Mouse (Mus musculus) E14TG2a.4 (cell line): Measurements from ENCODE around the gene Gm17087.
A peak's percentile ranks its signal among the peaks of the same experiment; 100 is the strongest.

Experiments used
- H3K27me3 ChIP-seq: 2 replicates; pipeline ENCODE4 v1.6.1; 2014; ENCODE audit warnings: low read length, control low read depth; ENCODE audit not compliant: insufficient read depth
- H3K36me3 ChIP-seq: 2 replicates; pipeline ENCODE4 v1.6.1; 2014; ENCODE audit warnings: low read length, control low read depth; ENCODE audit not compliant: insufficient read depth
- H3K4me1 ChIP-seq: replicated peaks from 2 replicates; pipeline ENCODE4 v1.6.1; 2014; ENCODE audit warnings: low read depth, low read length, control low read depth
- H3K4me3 ChIP-seq: replicated peaks from 2 replicates; pipeline ENCODE4 v1.5.1; 2014; ENCODE audit warnings: mild to moderate bottlenecking, low read length
- H3K9me3 ChIP-seq: 2 replicates; pipeline ENCODE4 v1.6.1; 2014; ENCODE audit warnings: low read length, control low read depth
- CTCF ChIP-seq: conservative IDR thresholded peaks from 2 replicates; pipeline ENCODE4 v1.5.1; 2014; ENCODE audit warnings: low read length
- NANOG ChIP-seq: IDR thresholded peaks from 2 replicates; pipeline ENCODE4 v1.6.1; 2014; ENCODE audit warnings: borderline replicate concordance, low read length, mixed read lengths
- POU5F1 ChIP-seq: IDR thresholded peaks from 2 replicates; pipeline ENCODE4 v1.6.1; 2014; ENCODE audit warnings: low read length, borderline replicate concordance

Gm17087 gene

GRCm38 (mm10) chr17:8533828-8534227, 32.9 kb downstream of the Gm17087 start:
- H3K9me3 ChIP-seq: peaks cover 9% of the 10 kb centered on the region
- TF ChIP-seq CTCF: peak; percentile 93
- no peak for TF ChIP-seq POU5F1
- no peak for TF ChIP-seq NANOG

GRCm38 (mm10) chr17:8532609-8533008, 34.1 kb downstream of the Gm17087 start:
- Histone ChIP-seq H3K4me3 (no peak overlapping the region), H3K36me3 (no peaks in the 10 kb centered on the region), H3K4me1 (no peaks in the 10 kb centered on the region), H3K9me3 (peaks cover 9% of the 10 kb centered on the region), H3K27me3 (peaks cover 11% of the 10 kb centered on the region)
- TF ChIP-seq POU5F1 (no peak), CTCF (no peak), NANOG (no peak)

More at GRCm38 (mm10) chr17:8533828-8534227, 32.9 kb downstream of the Gm17087 start:
- no peaks in the 10 kb centered on the region for H3K4me1 ChIP-seq
- no peaks in the 10 kb centered on the region for H3K36me3 ChIP-seq
- H3K27me3 ChIP-seq: peaks cover 2% of the 10 kb centered on the region; the same call in 1 of the 2 replicates
- H3K4me3 ChIP-seq: no peak overlapping the region

DNA sequence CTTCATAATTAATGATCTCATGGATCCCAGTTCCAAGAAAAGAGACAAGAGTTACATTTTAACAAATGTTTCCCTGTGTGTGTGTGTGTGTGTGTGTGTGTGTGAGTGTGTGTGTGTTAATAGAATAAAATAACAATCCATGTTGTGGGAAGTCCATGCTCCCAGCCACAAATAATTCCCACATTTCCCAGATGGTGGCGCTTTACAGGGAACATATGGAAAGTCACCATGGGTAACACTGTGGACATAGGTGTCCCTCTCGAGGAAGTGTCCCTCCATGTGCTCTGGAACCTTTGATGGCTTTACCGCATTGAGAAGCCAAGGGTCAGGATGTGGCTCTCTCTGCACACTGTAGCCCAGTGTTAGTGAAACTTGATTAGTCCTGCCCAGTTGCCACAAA, 38.1 kb downstream of the Gm17087 start:
- Histone ChIP-seq H3K9me3 (peaks cover 9% of the 10 kb centered on the region), H3K4me1 (peaks cover 31% of the 10 kb centered on the region), H3K27me3 (peaks cover 51% of the 10 kb centered on the region), H3K36me3 (no peaks in the 10 kb centered on the region), H3K4me3 (no peak overlapping the region)
- no peak for TF ChIP-seq CTCF
- no peak for TF ChIP-seq NANOG
- no peak for TF ChIP-seq POU5F1

GRCm38 (mm10) chr17:8526815-8527261, 39.9 kb downstream of the Gm17087 start:
- Histone ChIP-seq H3K9me3 (peaks cover 9% of the 10 kb centered on the region), H3K4me1 (peaks cover 31% of the 10 kb centered on the region), H3K36me3 (no peaks in the 10 kb centered on the region), H3K27me3 (peaks cover 69% of the 10 kb centered on the region), H3K4me3 (no peak overlapping the region)
- TF ChIP-seq NANOG (no peak), CTCF (no peak)

- H3K36me3 ChIP-seq: no peaks in the 10 kb centered on the region
- H3K4me3 ChIP-seq: peak overlapping the region; percentile 67
- H3K9me3 ChIP-seq: peaks cover 9% of the 10 kb centered on the region
- peaks cover 31% of the 10 kb centered on the region for H3K4me1 ChIP-seq
- H3K27me3 ChIP-seq: peaks cover 70% of the 10 kb centered on the region
- TF ChIP-seq NANOG (no peak), CTCF (no peak), POU5F1 (no peak)
These were observed 40.6 kb downstream of the Gm17087 start for GRCm38 (mm10) chr17:8525971-8526740.

GRCm38 (mm10) chr17:8525225-8525721, 41.5 kb downstream of the Gm17087 start, which contains the start of gene Pde10a:
TSS of gene Pde10a (plus strand) at chr17:8525372.
- peaks cover 2% of the 10 kb centered on the region for H3K9me3 ChIP-seq
- no peaks in the 10 kb centered on the region for H3K36me3 ChIP-seq
- H3K4me3 ChIP-seq: peak within 1 kb of the TSS; percentile 67
- TF ChIP-seq NANOG: no peak
- TF ChIP-seq POU5F1: no peak
- no peak for TF ChIP-seq CTCF
- peaks cover 31% of the 10 kb centered on the region for H3K4me1 ChIP-seq
- H3K27me3 ChIP-seq: peaks cover 79% of the 10 kb centered on the region

- H3K9me3 ChIP-seq: no peaks in the 10 kb centered on the region
- H3K36me3 ChIP-seq: no peaks in the 10 kb centered on the region
- peak overlapping the region; percentile 67 for H3K4me3 ChIP-seq
- H3K4me1 ChIP-seq: peaks cover 31% of the 10 kb centered on the region
- TF ChIP-seq CTCF: no peak; the same call in 1 of the 2 replicates
- TF ChIP-seq POU5F1: no peak
- no peak for TF ChIP-seq NANOG
- H3K27me3 ChIP-seq: peaks cover 79% of the 10 kb centered on the region
These were observed 42.2 kb downstream of the Gm17087 start for GRCm38 (mm10) chr17:8524387-8525165.

DNA sequence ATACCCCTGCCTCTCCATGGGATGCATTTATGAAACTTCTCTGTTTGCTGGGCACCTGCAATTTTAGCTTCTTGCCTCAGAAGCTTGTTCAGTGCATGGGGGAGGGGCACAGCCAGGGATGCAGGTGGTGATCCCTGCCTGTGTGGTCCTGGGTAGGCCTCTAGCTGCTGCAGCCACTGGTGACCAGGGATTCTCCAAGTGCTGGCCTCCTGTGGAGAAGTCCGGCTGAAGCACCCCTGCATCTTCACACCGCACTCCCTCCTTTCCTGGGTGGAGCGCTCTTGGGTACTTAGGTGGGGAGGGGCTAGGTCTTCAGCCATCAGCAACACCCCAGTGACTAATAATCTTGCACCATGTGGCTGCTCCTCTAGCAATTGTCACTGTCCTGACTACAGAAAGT, 42.8 kb downstream of the Gm17087 start:
- TF ChIP-seq POU5F1: no peak
- TF ChIP-seq CTCF: no peak
- no peak for TF ChIP-seq NANOG
- Histone ChIP-seq H3K36me3 (no peaks in the 10 kb centered on the region), H3K4me1 (peaks cover 31% of the 10 kb centered on the region), H3K4me3 (peak overlapping the region; percentile 67), H3K9me3 (no peaks in the 10 kb centered on the region), H3K27me3 (peaks cover 82% of the 10 kb centered on the region)
